Comparison of ENCODE assay signal across 8 mouse cellular contexts in genomic region chr2:3713682-3714361, GRCm38 (mm10).
DNase-seq lines count a peak whose midpoint lies in the region; ATAC-seq lines count a peak whose summit lies in the region.

No protein-coding gene starts in this region.

- peak overlapping the region; percentile 55; the same call in 1 of the 2 replicates for H3K27ac ChIP-seq in forebrain, embryonic 11.5 days (ENCODE audit: low read depth, low read length)
- H3K27ac ChIP-seq in hindbrain, embryonic 14.5 days = peak overlapping the region; percentile 81
- H3K27ac ChIP-seq in liver, embryonic 13.5 days = peak overlapping the region; percentile 53; the same call in 1 of the 2 replicates
- H3K27ac ChIP-seq in neural tube, embryonic 12.5 days = peak overlapping the region; percentile 66; the same call in 1 of the 2 replicates

- peak overlapping the region; percentile 73 for H3K4me3 ChIP-seq in forebrain, embryonic 11.5 days (ENCODE audit: low read depth, low read length)
- H3K4me3 ChIP-seq in hindbrain, embryonic 14.5 days (replicated peaks; ENCODE audit: low read length) = peak overlapping the region; percentile 95
- H3K4me3 ChIP-seq in liver, embryonic 13.5 days (replicated peaks) = peak overlapping the region; percentile 77
- peak overlapping the region; percentile 77 for H3K4me3 ChIP-seq in neural tube, embryonic 12.5 days

- H3K4me2 ChIP-seq in forebrain, embryonic 11.5 days (ENCODE audit: low read depth, low read length, severe bottlenecking) = peak overlapping the region; percentile 77
- peak overlapping the region; percentile 77 for H3K4me2 ChIP-seq in hindbrain, embryonic 14.5 days (replicated peaks)
- H3K4me2 ChIP-seq in liver, embryonic 13.5 days = peak overlapping the region; percentile 99
- peak overlapping the region; percentile 79 for H3K4me2 ChIP-seq in neural tube, embryonic 12.5 days (replicated peaks)

- ATAC-seq in forebrain, embryonic 11.5 days (replicated peaks; ENCODE audit: low FRiP score) = peak; percentile 83; the same call in 1 of the 2 replicates
- ATAC-seq in hindbrain, embryonic 14.5 days (ENCODE audit: low FRiP score) = peak; percentile 75; the same call in 1 of the 2 replicates
- peak; percentile 50 for ATAC-seq in liver, embryonic 13.5 days (ENCODE audit: low read depth)
- peak; percentile 81 for ATAC-seq in neural tube, embryonic 12.5 days (ENCODE audit: low FRiP score, low read depth)

- peak; percentile 49 to 79 for DNase-seq in adrenal gland, adult (ENCODE audit: inconsistent age in 2 of 2, low spot score in 1 of 2)
- DNase-seq in adrenal gland, adult 8-10 months = no peak
- peak; percentile 46 for DNase-seq in adrenal gland, adult 2 months
- peak; percentile 79 for DNase-seq in forebrain, embryonic 11.5 days (ENCODE audit: low spot score)
- peak; percentile 49 for DNase-seq in hindbrain, embryonic 14.5 days (ENCODE audit: low spot score)
- DNase-seq in liver, embryonic 13.5 days = no peak
- DNase-seq in thymus, postnatal 14 days = peak; percentile 74

- H3K36me3 ChIP-seq in forebrain, embryonic 11.5 days (ENCODE audit: control insufficient read depth, insufficient read depth, low read length) = no peaks in the 10 kb centered on the region
- H3K36me3 ChIP-seq in hindbrain, embryonic 14.5 days (replicated peaks; ENCODE audit: control insufficient read depth, insufficient read depth) = no peaks in the 10 kb centered on the region
- no peaks in the 10 kb centered on the region for H3K36me3 ChIP-seq in liver, embryonic 13.5 days
- no peaks in the 10 kb centered on the region for H3K36me3 ChIP-seq in neural tube, embryonic 12.5 days

- H3K9me3 ChIP-seq in forebrain, embryonic 11.5 days (ENCODE audit: control insufficient read depth, low read length) = no peaks in the 10 kb centered on the region
- no peaks in the 10 kb centered on the region for H3K9me3 ChIP-seq in hindbrain, embryonic 14.5 days (ENCODE audit: control insufficient read depth, low read length)
- H3K9me3 ChIP-seq in liver, embryonic 13.5 days (replicated peaks) = no peaks in the 10 kb centered on the region
- H3K9me3 ChIP-seq in neural tube, embryonic 12.5 days = no peaks in the 10 kb centered on the region

- WGBS in forebrain, embryonic 11.5 days = 2% methylated on average over 36 of the region's 38 CpGs
- under 1% methylated on average over 37 of the region's 38 CpGs for WGBS in hindbrain, embryonic 14.5 days
- 2% methylated on average over 38 of the region's 38 CpGs for WGBS in liver, embryonic 13.5 days (ENCODE audit: insufficient replicate concordance)
- 1% methylated on average over 38 of the region's 38 CpGs for WGBS in neural tube, embryonic 12.5 days

- peak overlapping the region; percentile 96 for H3K9ac ChIP-seq in forebrain, embryonic 11.5 days (ENCODE audit: low read length)
- peak overlapping the region; percentile 97 for H3K9ac ChIP-seq in hindbrain, embryonic 14.5 days
- peak overlapping the region; percentile 86 for H3K9ac ChIP-seq in liver, embryonic 13.5 days
- H3K9ac ChIP-seq in neural tube, embryonic 12.5 days = peak overlapping the region; percentile 84

- H3K27me3 ChIP-seq in forebrain, embryonic 11.5 days (ENCODE audit: control insufficient read depth, insufficient read depth, low read length) = no peaks in the 10 kb centered on the region
- no peaks in the 10 kb centered on the region for H3K27me3 ChIP-seq in hindbrain, embryonic 14.5 days (ENCODE audit: control insufficient read depth, insufficient read depth, low read length)
- peaks cover 9% of the 10 kb centered on the region for H3K27me3 ChIP-seq in liver, embryonic 13.5 days
- no peaks in the 10 kb centered on the region for H3K27me3 ChIP-seq in neural tube, embryonic 12.5 days (replicated peaks)

- peaks cover 7% of the 10 kb centered on the region for H3K4me1 ChIP-seq in forebrain, embryonic 11.5 days (replicated peaks; ENCODE audit: control insufficient read depth, insufficient read depth, low read length)
- H3K4me1 ChIP-seq in hindbrain, embryonic 14.5 days (replicated peaks; ENCODE audit: control insufficient read depth, insufficient read depth, low read length) = peaks cover 34% of the 10 kb centered on the region
- H3K4me1 ChIP-seq in liver, embryonic 13.5 days (replicated peaks) = peaks cover 62% of the 10 kb centered on the region
- peaks cover 14% of the 10 kb centered on the region for H3K4me1 ChIP-seq in neural tube, embryonic 12.5 days

Comparison
In these comparisons a context has a peak if more than half of its experiments do, and no peak if none do; other contexts are left out.
1. DNase-seq: peak in adrenal gland, adult (2 of 2), adrenal gland, adult 2 months (single experiment), forebrain, embryonic 11.5 days (single experiment), hindbrain, embryonic 14.5 days (single experiment) and thymus, postnatal 14 days (single experiment); none in adrenal gland, adult 8-10 months (single experiment) and liver, embryonic 13.5 days (single experiment).
2. Peak in every context shown above with its lines, with median percentiles within 50 percentile points of each other: ATAC-seq, H3K27ac ChIP-seq, H3K4me2 ChIP-seq, H3K4me3 ChIP-seq and H3K9ac ChIP-seq.